Mouse (Mus musculus) intestine, postnatal 0 days (tissue): ENCODE results near the gene Gpr19. TPM values are rescaled to one million over a fixed set of nuclear protein-coding genes. Genes with fewer than 3 reads are reported as not detected.

Source experiments
- ATAC-seq: fragments of 200-750 bp; cut with Nextera tagmentation; 2 replicates; pipeline ENCODE4 v1.8.0; 2017; ENCODE audit warnings: mild to moderate bottlenecking, moderate TSS enrichment, moderate library complexity
- H3K27ac ChIP-seq: fragments of 300-500 bp; sonication (generic); 2 replicates; pipeline ENCODE4 v1.5.1; 2014; ENCODE audit warnings: mild to moderate bottlenecking, low read depth, low read length, moderate library complexity
- H3K27me3 ChIP-seq: fragments of 300-500 bp; sonication (generic); replicated peaks from 2 replicates; pipeline ENCODE4 v1.6.1; 2014; ENCODE audit warnings: low read length, mixed read lengths; ENCODE audit not compliant: control insufficient read depth, insufficient read depth
- H3K36me3 ChIP-seq: fragments of 300-500 bp; sonication (generic); 2 replicates; pipeline ENCODE4 v1.6.1; 2014; ENCODE audit warnings: mild to moderate bottlenecking, moderate library complexity; ENCODE audit not compliant: control insufficient read depth, insufficient read depth
- H3K4me1 ChIP-seq: fragments of 300-500 bp; sonication (generic); replicated peaks from 2 replicates; pipeline ENCODE4 v1.6.1; 2014; ENCODE audit warnings: antibody characterized with exemption, low read length, mixed read lengths; ENCODE audit not compliant: control insufficient read depth, insufficient read depth
- H3K4me2 ChIP-seq: fragments of 300-500 bp; sonication (generic); replicated peaks from 2 replicates; pipeline ENCODE4 v1.6.1; 2014; ENCODE audit warnings: low read depth, mild to moderate bottlenecking, moderate library complexity
- H3K4me3 ChIP-seq: fragments of 300-500 bp; sonication (generic); 2 replicates; pipeline ENCODE4 v1.5.1; 2014; ENCODE audit warnings: low read depth, low read length
- H3K9ac ChIP-seq: fragments of 300-500 bp; sonication (generic); 2 replicates; pipeline ENCODE4 v1.6.1; 2014; ENCODE audit warnings: mild to moderate bottlenecking, low read depth, low read length
- H3K9me3 ChIP-seq: fragments of 300-500 bp; sonication (generic); 2 replicates; pipeline ENCODE4 v1.6.1; 2016; ENCODE audit warnings: mixed run types; ENCODE audit not compliant: control insufficient read depth
- CTCF ChIP-seq: sonication (generic); IDR thresholded peaks from 2 replicates; pipeline ENCODE4 v1.5.1; 2016; ENCODE audit warnings: low read depth, mild to moderate bottlenecking, control low read depth, antibody characterized with exemption, moderate library complexity
- WGBS: fragments of 180-500 bp; shearing (Covaris S2); extraction: QIAGEN DNeasy Blood & Tissue Kit; methylation state at CpG from one replicate; pipeline ENCODE4 v1.1.7; 2014; 5-methylcytosine and 5-hydroxymethylcytosine counted together
- polyA plus RNA-seq: library from polyadenylated mRNA; unstranded; fragments of >200 nt; fragmentation: Nextera tagmentation; extraction: Ambion mirVana; gene quantifications from 2 replicates; pipeline ENCODE4 v1.2.1, GENCODE M21; 2015

Gene Gpr19
- polyA plus RNA-seq, 1 experiment from 2014 or later = 6.5 TPM

GRCm38 (mm10) chr6:134896570-134897436 is 1.6 kb downstream of the Gpr19 start:
- ATAC-seq = no peak
- no peaks in the 10 kb centered on the region for H3K27me3 ChIP-seq
- H3K9ac ChIP-seq = peak overlapping the region; percentile 35; the same call in 1 of the 2 replicates
- H3K4me1 ChIP-seq = peaks cover 4% of the 10 kb centered on the region
- peak overlapping the region; percentile 43 for H3K4me3 ChIP-seq
- no peak overlapping the region for H3K27ac ChIP-seq
- TF ChIP-seq CTCF = no peak
- H3K4me2 ChIP-seq = peak overlapping the region; percentile 73
- 31% methylated on average over 15 of the region's 15 CpGs for WGBS
- no peaks in the 10 kb centered on the region for H3K9me3 ChIP-seq
- H3K36me3 ChIP-seq = no peaks in the 10 kb centered on the region

- no peak for ATAC-seq
- Histone ChIP-seq H3K4me3 (no peak overlapping the region), H3K9ac (no peak overlapping the region), H3K4me2 (no peak overlapping the region), H3K36me3 (no peaks in the 10 kb centered on the region; the same call in 1 of the 2 replicates), H3K9me3 (no peaks in the 10 kb centered on the region), H3K4me1 (no peaks in the 10 kb centered on the region), H3K27me3 (no peaks in the 10 kb centered on the region), H3K27ac (no peak overlapping the region)
- 83% methylated on average over 7 of the region's 7 CpGs for whole genome bisulfite sequencing
- TF ChIP-seq CTCF = no peak
Measured at GRCm38 (mm10) chr6:134890436-134890835, 7.9 kb downstream of the Gpr19 start.

GRCm38 (mm10) chr6:134889763-134890162 is 8.6 kb downstream of the Gpr19 start:
- H3K27ac ChIP-seq = no peak overlapping the region
- no peak overlapping the region for H3K4me2 ChIP-seq
- H3K27me3 ChIP-seq = no peaks in the 10 kb centered on the region
- no peaks in the 10 kb centered on the region for H3K4me1 ChIP-seq
- 76% methylated on average over 1 of the region's 1 CpGs for WGBS
- H3K36me3 ChIP-seq = no peaks in the 10 kb centered on the region; the same call in 1 of the 2 replicates
- no peak overlapping the region for H3K9ac ChIP-seq
- ATAC-seq = no peak
- H3K4me3 ChIP-seq = no peak overlapping the region
- no peak for TF ChIP-seq CTCF
- H3K9me3 ChIP-seq = no peaks in the 10 kb centered on the region

- Histone ChIP-seq H3K4me2 (no peak overlapping the region), H3K9ac (no peak overlapping the region), H3K27me3 (no peaks in the 10 kb centered on the region), H3K4me3 (no peak overlapping the region), H3K4me1 (no peaks in the 10 kb centered on the region), H3K9me3 (no peaks in the 10 kb centered on the region), H3K27ac (no peak overlapping the region), H3K36me3 (no peaks in the 10 kb centered on the region; the same call in 1 of the 2 replicates)
- no peak for TF ChIP-seq CTCF
- no peak for ATAC-seq
- WGBS = 11% methylated on average over 4 of the region's 4 CpGs
Measured at GRCm38 (mm10) chr6:134888563-134889017, 9.8 kb downstream of the Gpr19 start.

- Histone ChIP-seq H3K4me3 (no peak overlapping the region), H3K27ac (no peak overlapping the region), H3K9ac (no peak overlapping the region), H3K27me3 (no peaks in the 10 kb centered on the region), H3K36me3 (no peaks in the 10 kb centered on the region; the same call in 1 of the 2 replicates), H3K4me2 (peak overlapping the region; percentile 1; the same call in 1 of the 2 replicates), H3K4me1 (no peaks in the 10 kb centered on the region), H3K9me3 (no peaks in the 10 kb centered on the region)
- no peak for TF ChIP-seq CTCF
- WGBS = 15% methylated on average over 10 of the region's 10 CpGs
- ATAC-seq = no peak
Measured at GRCm38 (mm10) chr6:134887711-134888449, 10.5 kb downstream of the Gpr19 start.

GRCm38 (mm10) chr6:134887008-134887407 is 11.4 kb downstream of the Gpr19 start:
- Histone ChIP-seq H3K9me3 (no peaks in the 10 kb centered on the region), H3K4me1 (no peaks in the 10 kb centered on the region), H3K4me2 (no peak overlapping the region), H3K9ac (no peak overlapping the region), H3K27me3 (no peaks in the 10 kb centered on the region), H3K4me3 (no peak overlapping the region), H3K36me3 (no peaks in the 10 kb centered on the region; the same call in 1 of the 2 replicates), H3K27ac (no peak overlapping the region)
- no peak for ATAC-seq
- 46% methylated on average over 5 of the region's 5 CpGs for WGBS
- TF ChIP-seq CTCF = no peak
